Mouse (Mus musculus): Measurements from ENCODE around the gene Nup214.
"Not testable (repeated sequence)": the region's sequence is repeated elsewhere in the genome, so short reads cannot be mapped to it uniquely, and the experiment has no call there.

The Nup214 gene

DNA sequence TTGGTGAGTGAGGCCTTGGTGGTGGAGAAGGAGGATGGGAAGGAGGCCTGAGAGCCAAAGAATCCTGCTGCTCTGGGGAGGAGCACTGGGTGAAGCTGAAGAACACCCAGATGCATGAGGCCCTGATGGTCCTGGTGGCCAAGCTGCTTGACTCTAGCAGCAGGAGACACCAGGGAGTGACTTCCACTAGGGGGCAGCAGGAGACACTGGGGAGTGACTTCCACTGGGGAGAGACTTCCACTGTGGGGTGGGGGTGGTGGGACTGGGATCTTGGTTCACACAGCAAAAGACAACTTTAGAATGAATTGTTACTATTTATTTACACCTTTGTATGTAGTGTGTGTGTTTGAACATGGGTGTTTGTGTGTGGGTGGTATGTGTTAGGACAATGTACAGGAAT is 9.1 kb upstream of the Nup214 start:
- no peak for DNase-seq

DNA sequence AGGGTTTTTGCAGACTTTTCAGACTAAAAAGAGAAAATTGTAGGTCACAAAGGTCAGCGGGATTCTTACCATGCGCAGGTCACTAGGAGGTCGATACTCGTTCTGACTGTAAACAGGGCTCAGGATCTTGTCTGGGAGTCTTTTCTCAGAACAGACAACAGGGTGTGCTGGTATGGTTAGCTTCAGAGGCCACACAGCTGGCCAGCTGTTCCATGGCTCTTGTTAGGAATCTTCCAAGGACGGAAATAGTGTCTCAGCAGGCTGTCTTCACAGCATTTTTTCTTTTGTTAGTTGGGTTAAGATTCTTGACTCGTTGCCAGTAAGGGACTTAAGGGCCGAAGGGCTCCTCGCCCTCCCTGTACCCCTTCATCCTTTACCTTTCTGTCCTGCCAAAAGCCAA is 7.4 kb upstream of the Nup214 start:
- DNase-seq = no peak

DNA sequence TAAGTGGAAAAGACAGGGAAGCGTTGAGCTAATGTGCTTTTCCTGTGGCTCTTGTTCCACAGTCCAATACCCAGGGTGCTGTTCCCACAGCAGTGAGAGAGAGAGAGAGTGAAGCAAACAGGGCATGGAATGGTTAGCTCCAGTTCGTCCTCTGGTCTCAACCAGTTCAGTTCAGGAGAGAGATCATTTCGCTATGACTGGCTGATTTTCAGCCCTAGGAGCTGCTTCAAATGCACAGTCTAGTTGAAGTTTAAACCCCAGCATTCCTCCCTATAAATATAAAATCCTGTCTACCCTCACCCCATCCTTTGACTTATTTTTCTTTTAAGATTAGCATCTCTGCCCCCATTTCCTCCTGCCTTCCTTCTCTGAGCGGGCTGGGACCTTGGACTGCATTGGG is 1.6 kb upstream of the Nup214 start:
- no peak for DNase-seq

DNA sequence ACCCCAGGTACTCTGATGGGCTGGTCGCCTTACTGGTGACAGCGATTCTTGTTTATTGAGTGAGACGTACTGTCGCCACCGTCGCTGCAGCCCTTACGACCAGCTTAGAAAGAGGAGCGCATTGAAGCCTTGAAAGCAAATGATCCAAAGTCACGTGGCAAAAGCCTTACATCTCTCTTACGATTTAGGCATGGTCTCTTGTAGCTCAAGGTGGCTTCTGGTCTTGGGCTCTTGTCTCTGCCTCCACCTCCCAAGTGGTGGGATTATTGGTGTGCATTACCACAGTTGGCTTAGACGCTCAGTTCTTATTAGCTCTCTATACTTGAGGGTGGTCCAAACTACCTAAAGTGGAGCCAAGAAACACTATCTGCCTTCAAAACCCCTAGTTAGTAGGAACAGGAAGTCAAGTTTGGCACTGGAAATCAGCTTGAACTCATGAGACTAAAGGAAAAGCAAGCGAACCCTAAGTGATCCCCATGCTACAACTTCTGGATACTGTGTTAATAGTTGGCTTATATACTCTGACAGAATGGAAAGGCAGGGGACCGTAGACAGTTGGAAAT is 654 bp downstream of the Nup214 start:
- no peak for DNase-seq

DNA sequence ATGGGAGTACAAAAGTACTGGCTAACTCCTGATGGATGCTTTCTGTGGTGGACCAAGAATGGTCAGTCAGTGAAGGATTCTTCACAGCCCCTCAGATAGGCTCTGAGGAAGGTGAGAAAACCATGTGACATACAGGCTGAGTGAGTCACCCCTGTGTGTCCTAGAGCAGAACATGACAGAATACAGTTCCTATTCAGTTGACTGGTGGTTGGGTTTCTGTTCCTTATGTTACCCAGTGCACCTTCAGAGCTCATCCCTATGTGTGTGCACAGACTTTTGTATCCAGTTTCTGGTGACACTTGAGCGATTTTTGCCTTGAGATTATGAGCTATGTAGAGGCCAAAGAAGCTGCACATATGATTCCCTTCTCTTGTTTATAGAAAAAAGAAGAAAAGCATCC is 13.5 kb downstream of the Nup214 start:
- DNase-seq = no peak

DNA sequence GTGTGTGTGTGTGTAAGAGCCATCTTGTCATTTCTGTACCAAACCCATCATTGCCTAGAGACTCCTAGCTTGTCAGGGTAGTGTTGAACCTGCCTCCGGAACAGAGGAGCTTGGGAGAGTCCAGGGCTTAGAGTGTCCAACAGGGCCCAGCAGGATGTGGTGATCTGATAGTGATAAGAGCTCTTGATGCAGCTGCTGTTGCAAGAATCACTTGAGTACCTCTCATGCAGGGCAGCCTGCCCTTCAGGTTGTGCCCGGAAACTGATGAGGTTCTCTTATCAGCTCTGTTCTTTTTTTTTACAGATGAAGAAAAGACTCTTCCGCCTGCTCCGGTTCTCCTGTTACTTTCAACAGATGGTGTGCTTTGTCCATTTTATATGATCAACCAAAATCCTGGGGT is 16.7 kb downstream of the Nup214 start:
- DNase-seq = no peak

DNA sequence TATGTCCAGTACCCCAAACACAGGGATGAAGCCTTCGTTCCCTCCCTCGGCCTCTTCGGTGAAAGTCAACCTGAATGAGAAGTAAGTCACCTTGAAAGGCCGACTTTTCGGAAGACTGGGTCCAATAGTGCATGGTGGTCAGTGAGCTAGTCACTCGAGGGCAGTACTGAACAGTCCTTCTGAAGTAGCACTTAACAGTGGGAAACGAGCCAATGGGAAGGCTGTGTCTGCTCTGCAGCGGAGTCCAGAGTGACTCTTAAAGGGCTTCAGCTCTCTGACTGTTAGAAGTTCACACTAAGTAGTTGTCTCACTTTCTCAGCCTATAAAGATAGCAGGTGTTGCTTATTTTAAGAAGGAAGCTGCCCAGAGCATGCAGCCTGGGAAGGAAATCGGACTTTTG is 20.7 kb downstream of the Nup214 start:
- no peak for DNase-seq

DNA sequence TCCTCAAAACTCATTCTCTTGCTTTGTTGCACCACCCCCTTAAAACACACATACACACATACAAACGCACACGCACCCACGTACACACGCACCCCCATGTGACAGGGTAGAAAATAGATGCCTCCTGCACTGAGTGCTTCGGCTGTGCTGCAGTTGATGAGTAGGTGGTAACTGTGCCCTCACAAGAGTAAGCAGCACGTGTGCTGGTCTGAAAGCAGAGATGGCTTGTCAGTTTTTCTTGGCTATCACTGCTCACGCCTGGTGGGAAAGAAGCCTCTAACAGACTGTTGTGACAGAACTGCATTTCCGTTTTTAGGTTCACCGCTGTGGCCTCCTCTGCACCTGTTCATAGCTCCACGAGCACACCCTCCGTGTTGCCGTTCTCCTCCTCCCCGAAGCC is 21.8 kb downstream of the Nup214 start:
- DNase-seq = peak; percentile 83

DNA sequence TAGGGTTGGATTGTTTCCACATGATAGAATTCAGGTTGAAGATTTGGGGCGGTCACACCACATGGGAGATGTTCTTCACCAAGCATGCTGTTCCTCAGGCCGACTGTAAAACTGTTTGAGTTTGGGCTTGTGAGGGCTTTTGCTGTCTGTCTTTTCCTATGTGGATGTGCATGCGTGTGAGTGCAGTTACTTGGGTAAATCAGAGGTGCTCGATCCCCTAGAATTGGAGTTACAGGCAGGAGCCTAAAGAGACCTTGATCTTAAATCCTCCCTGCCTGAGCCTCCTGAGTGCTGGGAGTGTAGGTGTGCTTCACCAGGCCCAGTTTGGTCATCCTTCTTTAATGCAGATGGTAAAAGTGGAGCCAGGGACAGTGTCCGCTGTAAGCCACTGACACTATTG is 23.3 kb downstream of the Nup214 start:
- no peak for DNase-seq

DNA sequence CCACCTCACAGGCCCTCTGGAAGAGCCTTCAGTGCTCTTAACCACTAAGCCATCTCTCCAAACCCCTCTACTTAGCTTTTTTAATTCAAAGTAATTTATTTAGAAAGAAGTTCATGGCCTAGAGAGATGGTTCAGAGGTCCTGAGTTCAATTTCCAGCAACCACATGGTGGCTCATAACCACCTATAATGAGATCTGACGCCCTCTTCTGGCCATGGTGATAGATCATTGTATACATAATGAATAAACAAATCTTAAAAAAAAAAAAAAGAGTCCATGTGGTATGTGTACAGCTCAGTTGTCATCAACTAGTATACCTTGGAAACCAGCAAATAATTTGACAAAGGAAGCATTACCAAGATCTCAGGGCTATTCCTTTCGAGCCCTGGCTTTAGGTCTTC is 24.2 kb downstream of the Nup214 start:
- no peak for DNase-seq

DNA sequence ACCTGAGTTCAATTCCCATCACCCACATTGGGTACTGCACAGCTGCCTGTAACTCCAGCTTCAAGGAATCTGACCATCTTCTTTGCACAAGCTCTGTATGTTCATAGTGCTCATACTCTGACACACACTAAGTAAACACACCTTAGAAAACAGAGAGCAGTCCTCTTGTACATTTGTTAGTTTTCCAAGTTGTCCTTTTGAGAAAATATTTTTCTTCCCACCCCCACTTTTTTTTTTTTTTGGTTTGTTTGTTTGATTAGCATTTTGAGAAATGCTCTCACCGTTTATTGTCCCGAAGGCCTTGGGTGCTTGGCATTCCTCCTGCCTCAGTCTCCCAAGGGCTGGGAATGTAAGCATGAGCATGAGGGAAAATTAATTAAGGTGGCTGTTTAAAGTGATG is 34.1 kb downstream of the Nup214 start:
- no peak for DNase-seq

DNA sequence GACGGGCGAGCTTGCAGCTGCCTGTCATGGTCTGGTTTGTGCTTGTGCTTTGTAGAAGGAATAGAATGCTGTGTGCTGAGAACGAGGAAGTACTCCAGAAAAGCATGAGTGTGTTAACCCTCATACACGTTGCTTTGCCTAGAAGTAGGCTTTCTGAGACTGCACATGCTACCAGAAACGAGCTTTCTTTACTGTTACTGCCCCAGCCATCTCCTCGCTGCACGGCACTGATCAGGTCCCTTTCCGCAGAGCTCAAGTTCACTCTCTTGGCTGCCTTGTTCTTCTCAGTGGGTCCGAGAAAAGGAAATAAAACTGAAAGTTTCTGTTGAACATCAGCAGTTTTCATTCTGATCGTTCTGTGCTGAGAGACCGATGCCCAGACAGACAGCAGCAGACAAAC is 34.5 kb downstream of the Nup214 start:
- no peak for DNase-seq

DNA sequence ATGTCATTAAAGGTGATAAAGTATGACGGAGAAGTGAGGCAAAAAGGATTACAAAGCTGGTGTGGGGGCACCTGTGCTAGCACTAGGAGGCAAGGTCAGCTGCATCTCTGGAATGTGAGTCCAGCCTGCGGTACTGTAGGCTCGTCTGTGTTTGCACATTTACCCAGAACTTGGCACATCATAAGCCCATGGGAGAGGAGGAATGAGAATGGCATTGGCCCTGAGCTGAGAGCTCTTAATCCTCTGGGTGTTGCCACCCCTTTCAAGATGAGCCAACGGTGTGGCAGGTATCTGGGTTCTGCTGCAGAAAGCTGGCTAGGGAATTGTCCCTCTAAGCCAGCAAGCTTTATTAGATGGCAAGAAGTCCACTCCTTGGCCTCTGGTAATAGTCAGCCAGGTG is 45.5 kb downstream of the Nup214 start:
- no peak for DNase-seq

DNA sequence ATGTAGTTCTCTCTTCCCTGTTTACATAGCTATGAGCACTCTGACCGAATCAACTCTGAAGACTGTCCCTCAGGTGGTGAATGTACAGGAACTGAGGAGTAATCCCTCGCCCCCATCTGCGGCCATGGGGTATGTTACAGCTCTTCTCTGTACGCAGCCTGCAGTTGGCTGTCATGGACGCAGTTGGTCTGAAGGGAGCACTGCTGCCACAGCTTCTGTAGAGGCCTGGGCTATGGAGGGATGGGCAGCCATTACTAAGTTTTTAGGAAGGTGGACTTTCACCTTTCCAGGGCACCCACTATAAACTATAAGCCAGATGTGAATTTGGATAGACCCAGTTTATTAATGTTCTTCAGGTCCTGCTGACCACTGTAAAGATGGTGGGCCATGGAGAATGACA is 46.0 kb downstream of the Nup214 start:
- no peak for DNase-seq

DNA sequence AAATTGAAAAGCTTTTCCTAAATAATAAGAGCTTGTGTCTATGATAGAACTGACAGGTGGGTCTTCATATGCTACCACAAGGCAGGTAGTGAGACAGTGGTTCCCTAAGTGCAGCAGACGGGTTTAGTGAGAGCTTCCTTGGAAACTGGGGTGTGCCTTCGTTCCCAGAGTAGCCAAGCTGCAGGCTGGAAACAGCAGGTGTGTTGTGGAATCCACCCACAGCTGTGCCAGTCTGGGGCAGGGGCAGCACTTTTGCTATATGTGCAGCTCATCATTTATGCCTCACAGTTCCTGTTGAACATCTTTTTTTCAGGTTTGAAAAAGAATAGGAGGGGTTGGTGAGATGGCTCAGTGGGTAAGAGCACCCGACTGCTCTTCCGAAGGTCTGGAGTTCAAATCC is 50.1 kb downstream of the Nup214 start:
- no peak for DNase-seq

DNA sequence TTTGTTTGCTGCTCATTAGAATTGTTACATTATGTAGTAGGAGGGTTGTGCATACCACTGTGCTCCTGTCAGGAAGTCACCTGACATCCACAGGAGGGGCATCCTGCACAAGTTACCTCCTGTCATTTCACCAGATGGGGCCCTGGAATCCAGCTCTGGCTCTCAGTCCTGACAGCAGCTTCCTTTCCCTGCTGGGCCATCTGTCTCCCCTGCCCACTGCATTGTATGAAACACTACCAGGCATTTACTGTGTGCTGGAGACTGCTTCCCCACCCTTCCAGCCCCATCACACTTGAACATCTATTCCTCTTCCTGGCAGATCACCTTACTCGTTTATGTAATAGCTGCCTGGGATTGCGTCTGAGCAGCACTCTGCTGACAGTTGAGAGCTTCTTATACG is 55.4 kb downstream of the Nup214 start:
- DNase-seq = peak; percentile 67

DNA sequence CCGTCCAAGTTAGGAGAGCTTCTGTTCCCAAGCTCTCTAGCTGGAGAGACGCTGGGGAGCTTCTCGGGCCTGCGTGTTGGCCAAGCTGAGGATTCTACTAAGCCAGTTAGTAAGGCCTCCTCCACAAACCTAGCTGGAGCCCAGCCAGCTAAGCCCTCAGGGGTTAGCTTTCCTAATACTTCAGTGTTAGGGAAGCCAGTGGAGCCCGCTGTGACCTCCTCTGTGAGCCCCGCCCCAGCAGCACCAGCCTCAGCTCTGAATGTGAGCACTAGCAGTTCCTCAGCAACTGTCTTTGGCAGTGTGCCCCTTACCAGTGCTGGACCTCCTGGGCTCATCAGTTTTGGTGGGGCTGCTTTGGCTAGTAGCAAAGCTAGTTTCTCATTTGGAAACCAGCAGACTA is 59.2 kb downstream of the Nup214 start:
- DNase-seq = peak; percentile 17

DNA sequence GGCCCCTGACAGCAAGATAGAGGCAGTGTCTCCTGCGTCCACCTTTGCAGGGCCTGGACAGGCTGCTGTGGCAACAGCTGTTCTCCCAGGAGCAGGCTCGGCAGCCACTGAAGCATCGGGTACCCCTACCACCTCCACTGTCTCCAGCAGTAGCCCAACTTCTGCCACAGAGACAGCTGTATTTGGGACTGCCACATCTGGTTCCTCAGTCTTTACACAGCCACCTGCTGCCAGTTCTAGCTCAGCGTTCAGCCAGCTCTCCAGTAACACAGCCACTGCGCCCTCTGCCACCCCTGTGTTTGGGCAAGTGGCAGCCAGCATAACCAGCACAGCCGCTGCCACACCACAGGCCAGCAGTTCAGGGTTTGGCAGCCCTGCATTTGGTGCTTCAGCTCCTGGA is 60.0 kb downstream of the Nup214 start:
- DNase-seq = no peak

DNA sequence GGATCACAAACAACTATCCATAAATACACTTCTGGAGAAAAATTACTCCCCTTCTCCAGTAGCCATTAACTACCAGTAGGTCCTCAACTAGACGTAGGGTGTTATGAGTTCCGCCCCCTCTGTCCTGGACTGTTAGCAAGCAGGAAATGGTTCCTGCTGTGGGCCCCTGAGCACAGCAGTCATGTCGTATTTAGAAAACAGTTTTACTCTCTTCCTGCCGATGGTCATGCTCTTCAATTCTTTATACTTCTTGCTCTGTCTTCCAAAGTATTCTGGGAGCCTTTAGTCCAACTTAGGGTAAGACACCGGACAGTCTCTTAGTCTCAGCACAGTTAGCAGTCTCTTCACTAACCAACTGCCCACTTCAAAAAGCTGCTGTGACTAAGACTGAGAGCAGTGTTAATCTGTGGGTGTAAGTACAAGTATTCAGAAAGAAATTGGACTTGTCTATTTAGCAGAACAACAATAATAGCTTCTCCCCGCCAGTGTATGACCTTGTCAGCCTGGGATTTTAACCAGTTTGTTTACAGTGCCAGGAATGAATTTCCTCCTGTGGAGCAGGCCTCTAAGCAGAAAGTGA is 63.1 kb downstream of the Nup214 start:
- no peak for DNase-seq

DNA sequence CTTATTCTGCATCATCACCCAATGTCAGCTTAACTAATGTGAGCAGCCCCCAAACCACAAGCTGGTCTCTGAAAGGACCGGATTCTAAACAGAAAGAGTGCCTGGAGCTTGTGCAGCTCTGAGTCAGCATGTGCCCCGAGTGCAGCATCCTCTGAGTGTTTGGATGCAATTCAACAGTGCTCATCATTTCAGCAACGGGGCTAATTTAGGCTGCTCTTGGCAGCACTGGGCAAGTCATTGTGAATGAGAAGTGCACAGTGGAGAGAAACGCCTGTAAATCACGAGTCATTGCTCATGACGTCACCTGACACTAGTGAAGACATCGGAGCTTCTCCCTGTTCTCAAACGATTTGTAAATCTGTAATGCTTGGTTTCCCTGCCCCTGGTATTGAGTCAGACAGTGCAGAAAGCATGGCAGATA is 64.4 kb downstream of the Nup214 start:
- DNase-seq = peak; percentile 73

DNA sequence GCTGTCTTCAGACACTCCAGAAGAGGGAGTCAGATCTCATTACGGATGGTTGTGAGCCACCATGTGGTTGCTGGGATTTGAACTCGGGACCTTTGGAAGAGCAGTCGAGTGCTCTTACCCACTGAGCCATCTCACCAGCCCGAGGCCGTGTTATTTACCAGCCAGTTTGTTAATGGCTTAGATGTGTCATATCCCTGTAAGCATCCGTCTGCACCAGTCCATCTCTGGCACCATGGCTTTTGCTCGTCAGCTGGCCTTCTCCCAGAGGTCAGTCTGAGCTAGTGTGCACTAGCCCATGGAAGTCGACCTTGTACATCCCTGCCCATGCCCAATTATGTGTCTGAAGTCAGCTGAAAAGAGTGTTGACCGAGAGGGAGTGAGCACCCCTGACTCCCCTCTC is 66.4 kb downstream of the Nup214 start:
- DNase-seq = not testable (repeated sequence)

DNA sequence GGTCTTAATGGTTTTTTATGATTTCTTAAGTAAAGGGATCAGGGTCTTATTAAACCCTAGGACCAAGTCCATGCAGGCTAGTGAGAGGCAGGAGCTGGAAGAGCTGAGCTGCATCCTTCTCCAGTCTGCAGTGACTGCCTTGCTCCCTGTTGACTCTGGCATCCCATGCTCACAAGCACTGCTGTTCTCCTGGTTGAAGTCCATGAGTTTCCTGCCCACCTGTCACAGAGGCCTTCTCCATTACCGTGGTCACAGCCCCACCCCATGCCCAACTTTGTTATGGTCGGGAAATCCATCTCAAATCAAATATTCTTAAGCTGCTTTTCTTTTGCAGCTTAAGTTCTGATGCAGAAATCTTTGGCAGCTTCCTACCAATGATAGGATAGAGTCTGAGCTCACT is 66.9 kb downstream of the Nup214 start:
- DNase-seq = no peak

DNA sequence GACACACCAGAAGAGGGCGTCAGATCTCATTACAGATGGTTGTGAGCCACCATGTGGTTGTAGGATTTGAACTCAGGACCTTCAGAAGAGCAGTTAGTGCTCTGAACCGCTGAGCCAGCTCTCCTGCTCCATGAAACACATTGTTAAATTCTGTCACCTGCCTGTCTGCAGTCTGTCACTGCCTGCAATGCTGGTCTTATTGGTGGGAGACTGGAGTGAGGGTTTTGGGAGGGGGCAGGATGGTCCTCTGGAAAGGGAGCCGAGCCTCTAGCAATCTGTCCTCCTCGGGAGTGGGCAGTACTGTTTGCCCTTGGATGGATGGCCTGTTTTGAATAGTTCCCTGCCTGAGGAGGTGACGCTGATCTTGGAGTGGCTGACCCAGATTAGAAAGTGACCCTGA is 69.6 kb downstream of the Nup214 start:
- DNase-seq = no peak

DNA sequence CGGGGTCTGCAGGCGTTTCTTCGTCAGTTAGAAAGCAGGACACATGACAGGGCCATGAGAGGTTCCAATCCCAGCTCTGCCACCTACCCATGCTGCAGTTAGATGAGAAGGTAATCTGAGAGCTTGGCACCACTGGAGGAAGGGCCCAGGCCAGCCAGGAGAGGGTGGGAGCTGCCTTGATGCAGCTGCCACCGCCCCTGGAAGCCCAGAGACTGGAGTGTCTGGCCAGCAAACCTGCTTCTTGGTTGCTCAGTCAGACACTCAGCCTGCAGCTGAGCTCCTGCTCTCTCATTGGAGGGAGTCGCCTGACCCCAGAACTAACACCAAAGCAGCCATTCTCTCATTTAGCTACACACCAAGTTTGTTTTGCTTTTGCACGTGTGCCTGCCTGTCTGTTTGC is 71.1 kb downstream of the Nup214 start:
- no peak for DNase-seq

DNA sequence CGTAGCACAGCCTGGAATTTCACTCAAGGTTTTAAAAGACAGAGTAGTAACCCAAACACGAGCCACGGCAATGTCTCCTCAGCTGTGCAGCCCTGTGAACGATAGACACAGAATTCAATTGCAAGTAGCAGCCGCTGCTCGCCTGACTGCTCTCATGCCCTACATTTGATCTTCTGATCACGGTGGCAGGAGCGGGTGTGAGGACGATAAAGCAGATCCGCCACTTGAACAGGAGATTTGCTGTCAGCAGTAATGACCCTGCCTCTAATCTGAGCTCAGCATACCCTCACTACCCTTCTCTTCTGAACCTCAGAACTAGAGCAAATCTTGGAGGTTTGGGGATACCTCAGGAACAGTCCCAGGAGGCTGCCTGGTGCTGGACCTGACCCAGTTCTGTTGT is 71.8 kb downstream of the Nup214 start:
- no peak for DNase-seq

DNA sequence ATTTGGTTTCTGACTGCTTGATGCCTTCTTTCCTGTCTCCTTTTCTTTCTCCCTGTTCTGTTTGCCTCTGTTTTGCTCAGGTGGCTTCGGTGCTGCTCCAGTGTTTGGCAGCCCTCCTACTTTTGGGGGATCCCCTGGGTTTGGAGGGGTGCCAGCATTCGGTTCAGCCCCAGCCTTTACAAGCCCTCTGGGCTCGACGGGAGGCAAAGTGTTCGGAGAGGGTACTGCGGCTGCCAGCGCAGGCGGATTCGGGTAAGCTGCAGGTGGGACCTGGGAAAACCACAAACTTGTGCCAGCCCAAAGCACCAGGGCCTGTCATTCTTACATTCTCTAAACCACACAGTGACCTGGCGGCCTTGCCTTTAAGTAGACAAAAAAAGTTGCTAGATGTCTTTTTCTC is 73.1 kb downstream of the Nup214 start:
- no peak for DNase-seq
